Mouse (Mus musculus): ENCODE results near the gene Rhd.
A peak's percentile ranks its signal among the peaks of the same experiment; 100 is the strongest.

Rhd gene

DNA sequence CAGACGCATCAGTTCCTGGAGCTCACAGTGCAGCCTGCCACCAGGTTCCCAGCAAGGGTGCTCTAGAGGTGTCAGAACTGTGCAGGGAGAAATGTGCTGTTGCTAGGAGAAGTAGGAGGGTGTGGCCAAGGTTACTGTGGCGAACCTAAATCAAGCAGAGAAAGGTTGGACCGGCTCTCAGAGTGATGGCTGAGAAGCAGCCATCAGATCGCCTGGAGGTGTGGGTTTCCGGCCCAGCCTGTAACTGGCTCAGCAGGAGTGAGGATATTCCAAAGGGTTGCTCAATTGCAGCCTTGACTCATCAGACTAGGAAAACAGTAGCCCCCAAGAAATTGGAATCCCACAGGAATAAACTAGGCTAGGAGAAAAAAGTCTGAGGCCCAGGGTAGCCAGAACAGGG, 7.8 kb upstream of the Rhd start:
- DNase-seq (ENCODE audit: low spot score in 2 of 2) = no peak

DNA sequence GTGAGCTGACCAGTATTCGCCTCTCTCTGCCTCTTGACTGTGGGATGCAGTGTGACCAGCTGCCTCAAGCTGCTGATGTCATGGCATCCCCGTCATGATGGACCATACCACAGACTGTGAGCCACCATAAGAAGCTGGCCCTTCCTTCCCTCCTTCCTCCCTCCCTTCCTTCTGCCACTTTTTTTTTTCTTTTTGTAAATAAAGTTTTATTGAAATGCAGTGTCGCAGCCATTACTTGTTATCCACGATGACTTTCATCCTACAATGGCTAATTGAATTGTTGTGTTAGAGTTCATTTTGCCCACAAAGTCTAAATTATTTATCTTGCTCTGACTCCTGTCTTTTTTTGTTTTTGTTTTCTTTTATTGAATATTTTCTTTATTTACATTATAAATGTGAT, 5.8 kb upstream of the Rhd start:
- no peak for DNase-seq (ENCODE audit: low spot score in 2 of 2)

DNA sequence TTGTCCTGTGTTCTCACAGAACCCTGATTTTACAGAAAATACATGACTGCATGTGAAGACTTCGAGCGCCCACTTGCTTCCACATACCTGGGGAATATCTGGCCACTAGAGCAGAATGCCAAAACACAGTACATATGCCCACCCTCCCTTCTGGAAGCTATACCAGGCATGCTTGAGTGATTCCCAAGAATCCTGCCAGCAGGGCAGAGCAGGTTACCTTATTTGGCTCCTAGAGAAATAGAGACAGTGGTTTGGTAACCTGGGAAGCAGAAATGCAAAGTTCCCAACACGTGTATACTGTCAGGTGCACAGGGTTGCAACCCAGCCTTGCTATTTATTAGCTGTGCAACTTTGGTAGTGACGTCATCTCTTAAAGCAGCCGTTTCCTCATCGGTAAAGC, 2.5 kb upstream of the Rhd start:
- no peak for DNase-seq (ENCODE audit: low spot score in 2 of 2)

DNA sequence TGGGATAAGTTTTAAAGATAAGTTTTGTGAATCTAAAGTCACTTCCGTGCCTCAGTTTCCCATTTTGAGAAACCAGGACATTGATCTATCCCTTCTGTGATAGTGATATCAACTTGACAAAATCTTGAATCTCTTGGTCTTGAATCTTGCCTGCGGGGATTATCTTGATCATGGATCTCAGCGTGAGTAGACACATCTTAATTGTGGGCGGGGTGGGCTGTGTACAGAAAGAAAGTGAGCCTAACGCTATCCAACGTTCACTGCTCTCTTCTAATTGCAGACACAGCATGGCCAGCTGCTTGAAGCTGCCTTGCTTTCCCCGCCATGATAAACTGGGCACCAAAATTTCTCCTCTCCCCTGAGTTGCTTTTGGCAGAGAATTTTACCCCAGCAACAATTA, 1.3 kb upstream of the Rhd start:
- DNase-seq (ENCODE audit: low spot score in 2 of 2) = no peak

DNA sequence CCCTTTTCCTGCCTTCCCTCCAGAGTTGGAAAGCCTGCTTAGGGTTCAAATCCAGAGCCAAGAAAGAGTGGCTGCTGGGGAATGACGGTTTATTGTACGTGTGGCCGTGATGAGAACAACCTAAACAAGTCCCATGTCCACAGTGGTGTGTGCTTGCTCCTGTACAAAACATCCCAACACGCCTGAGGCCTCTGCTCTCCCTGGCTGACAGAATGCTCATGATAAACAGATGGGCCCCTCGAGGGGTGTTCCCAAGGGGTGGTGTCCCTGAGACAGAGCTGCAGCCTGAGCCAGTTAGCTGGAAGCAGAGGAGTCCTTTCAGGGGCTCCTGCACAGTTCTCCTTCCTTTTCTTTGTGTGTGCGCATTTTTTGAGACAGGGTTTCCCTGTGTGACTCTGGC, 1.0 kb downstream of the Rhd start:
- peak; percentile 41 to 43 for DNase-seq (ENCODE audit: low spot score in 2 of 2)

DNA sequence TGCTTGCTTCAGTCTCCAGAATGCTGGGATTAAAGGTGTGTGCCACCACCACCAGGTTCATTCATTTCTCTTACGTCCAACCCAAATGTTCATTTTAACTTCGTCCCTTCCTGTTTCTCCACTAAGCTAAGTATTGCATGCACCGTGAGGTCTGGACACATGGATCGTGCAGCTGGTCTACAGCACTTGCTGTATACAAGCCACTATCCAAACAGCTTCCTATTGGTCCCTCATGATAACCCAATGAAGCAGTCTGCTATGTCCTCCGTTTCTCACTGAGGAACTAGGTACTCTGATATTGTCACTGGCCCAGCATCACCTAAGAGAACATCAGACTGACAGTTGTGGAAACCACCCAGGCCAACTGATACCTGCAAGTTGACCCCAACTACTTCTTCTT, 1.5 kb downstream of the Rhd start:
- DNase-seq (ENCODE audit: low spot score in 2 of 2) = no peak

DNA sequence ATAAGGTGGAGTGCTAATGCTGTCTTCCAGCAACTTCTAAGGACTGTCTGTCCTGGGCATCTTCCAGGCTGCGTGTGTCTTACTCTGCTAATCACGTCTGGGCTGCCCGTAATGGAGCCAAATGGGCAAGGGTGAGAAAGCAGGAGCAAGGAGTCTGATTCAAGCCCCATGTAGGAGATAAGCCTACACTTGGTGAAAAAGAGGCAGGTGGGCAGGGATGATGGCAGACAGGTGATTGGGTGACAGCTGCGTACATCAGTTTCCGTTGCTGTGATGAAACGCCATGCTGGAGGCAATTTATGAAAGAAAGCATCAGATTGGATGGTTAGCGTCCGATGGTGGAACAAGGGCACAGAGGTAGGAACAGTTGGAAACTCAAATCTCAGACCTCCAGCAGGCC, 2.9 kb downstream of the Rhd start:
- no peak for DNase-seq (ENCODE audit: low spot score in 2 of 2)

DNA sequence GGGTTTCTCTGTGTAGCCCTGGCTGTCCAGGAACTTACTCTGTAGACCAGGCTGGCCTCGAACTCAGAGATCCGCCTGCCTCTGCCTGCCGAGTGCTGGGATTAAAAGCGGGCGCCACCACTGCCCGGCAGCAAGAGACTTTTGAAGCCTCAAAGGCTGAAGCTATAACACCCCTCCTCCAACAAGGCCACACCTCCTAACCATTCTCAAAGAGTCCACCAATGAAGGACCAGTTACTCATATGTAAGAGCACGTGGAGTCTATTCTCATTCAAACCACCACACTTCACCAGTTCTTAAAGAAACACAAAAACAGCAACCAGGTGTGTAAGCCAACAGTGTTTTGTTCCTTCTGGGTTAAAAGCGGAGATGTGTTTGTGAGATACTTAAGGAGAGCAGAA, 3.3 kb downstream of the Rhd start:
- DNase-seq (ENCODE audit: low spot score in 2 of 2) = no peak

DNA sequence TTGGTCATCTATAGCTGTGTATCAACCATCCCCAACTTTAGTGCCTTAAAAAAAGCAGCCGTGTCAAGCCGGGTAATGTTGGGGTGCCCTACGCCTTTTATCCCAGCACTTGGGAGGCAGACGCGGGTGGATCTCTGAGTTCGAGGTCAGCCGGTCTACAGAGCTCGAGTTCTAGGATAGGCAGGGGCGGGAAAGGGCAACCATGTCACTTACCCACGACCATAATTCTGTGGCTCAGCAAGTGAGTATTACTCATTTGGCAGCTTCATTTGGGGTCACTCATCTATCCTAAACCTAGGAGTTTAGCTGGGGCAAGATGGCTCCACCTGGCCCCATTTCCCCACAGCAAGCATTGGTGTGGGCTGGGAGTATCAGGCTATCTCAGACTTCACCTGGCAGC, 3.7 kb downstream of the Rhd start:
- no peak for DNase-seq (ENCODE audit: low spot score in 2 of 2)

DNA sequence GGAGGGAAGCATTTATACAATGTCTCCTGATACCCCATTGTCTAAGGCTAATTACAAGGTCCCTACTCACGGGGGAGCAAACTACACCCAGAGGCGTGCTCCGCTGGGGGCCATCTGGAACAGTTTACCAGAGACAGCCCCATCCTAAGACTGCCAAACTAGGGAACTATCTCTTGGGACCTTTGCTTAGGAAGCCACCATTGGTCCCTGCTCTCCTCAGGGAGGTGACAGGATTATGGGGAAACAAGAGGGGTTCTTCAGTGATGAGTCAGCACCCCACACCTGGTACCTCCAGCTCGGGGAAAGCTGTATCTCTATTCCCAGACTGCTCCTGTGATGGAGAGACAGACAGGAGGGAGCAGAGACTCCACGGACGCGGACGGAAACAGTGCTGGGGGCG, 4.2 kb downstream of the Rhd start:
- DNase-seq (ENCODE audit: low spot score in 2 of 2) = no peak

DNA sequence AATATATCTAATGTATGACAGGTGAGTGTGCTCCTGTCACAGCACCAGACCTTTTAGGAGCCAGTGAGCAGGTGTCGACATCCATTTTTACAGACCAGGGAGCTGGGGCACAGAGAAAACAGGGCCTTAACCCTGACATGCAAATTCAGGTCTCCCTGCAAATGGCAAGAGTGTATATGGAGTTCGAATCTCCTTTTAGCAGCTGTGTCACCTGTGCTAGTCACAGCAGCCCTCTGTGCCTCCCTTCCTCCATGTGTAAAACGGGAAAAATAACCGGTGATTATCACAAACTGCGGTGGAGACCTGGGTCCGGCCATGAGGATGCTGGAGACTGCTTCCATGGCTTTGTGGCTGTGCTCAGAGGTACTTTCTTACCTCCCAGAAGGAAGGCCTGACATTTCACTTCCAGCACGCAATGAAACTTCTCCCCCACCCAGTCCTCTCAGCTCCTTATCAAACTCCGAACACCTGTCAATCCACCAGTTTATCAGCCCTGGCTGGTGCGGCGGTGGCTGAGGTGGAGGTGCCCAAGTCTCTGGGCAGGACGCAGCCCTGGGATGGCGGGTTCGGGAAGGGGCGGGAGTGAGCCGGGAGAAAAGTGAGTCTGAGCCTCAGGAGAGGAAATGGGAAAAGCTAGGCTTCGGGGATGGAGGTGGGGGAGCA, 4.9 kb downstream of the Rhd start:
- DNase-seq (ENCODE audit: low spot score in 2 of 2) = peak; percentile 66 to 71

DNA sequence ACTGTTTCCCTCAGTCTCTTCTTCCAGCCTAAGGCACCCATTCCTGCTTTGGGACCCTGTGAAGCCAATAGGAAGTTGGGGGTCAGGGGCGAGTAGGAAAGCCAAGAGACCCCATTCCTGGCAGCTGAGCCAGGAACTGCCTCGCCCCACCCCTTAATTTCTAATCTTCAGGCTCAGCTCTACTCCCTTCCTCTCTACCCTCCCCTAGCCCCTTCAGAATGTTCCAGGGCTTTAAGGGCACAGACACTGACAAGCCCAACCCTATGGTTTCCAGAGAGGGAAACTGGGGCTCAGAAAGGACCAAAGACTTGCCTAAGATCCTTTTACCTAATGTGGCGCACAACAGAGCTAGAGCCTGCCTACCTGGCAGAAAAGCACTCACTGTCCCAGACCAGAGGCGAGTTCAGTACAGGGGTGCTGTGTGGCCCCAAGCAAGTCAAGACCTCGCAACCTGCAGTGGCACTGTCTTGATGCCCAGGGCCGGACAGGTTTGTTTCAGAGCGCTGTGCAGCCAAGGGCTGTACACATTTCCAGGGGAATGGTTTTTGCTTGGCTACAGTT, 5.6 kb downstream of the Rhd start:
- DNase-seq (ENCODE audit: low spot score in 2 of 2) = no peak

DNA sequence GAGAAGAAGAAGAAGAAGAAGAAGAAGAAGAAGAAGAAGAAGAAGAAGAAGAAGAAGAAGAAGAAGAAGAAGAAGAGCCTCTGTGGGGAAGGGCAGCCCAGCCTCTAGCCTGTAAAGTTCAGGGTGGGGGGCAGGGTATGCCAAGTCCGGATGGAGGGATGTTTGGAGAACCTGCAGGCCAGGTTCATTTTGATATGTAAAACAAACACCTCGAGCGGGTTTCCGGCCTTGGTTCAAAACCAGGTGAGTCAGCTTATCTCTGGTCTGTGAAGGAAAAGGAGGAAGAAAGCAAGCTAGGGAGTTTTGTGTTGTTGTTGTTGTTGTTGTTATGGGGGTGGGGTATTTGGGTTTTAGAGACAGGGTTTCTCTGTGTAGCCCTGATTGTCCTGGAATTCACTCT, 7.1 kb downstream of the Rhd start:
- no peak for DNase-seq (ENCODE audit: low spot score in 2 of 2)

DNA sequence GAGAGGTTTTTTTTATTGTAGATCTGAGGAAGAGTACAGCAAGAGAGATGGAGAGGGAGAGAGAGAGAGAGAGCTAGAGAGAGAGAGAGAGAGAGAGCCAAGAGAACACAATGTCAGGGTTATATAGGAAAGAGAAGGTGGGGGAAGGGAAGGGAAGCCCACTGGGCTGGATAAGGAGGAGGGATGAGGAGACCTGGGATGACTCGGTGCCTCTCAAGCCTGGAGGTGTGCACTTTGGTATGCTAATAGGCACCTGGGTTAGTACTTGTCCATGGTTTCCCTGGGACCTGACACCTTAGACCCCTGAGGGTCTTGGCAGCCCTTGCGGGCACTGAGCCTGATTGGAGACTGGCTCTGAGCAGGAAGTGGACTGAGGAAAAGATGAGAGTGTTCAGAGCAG, 7.6 kb downstream of the Rhd start:
- no peak for DNase-seq (ENCODE audit: low spot score in 2 of 2)

DNA sequence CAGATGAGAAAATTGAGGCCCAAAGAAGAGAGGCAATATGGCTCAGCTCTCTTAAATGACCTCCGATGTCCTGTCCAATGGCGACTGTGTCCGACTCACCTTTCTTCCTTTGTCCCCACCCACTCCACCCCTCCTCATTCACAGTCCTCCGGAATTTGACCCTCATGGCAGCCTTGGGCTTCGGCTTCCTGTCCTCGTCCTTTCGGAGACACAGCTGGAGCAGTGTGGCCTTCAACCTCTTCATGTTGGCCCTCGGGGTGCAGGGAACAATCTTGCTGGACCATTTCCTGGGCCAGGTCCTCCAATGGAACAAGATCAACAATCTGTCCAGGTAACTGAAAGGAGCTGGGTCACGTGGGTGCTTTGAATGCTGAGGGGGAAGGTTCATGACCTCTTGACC, 11.8 kb downstream of the Rhd start:
- DNase-seq (ENCODE audit: low spot score in 2 of 2) = no peak

DNA sequence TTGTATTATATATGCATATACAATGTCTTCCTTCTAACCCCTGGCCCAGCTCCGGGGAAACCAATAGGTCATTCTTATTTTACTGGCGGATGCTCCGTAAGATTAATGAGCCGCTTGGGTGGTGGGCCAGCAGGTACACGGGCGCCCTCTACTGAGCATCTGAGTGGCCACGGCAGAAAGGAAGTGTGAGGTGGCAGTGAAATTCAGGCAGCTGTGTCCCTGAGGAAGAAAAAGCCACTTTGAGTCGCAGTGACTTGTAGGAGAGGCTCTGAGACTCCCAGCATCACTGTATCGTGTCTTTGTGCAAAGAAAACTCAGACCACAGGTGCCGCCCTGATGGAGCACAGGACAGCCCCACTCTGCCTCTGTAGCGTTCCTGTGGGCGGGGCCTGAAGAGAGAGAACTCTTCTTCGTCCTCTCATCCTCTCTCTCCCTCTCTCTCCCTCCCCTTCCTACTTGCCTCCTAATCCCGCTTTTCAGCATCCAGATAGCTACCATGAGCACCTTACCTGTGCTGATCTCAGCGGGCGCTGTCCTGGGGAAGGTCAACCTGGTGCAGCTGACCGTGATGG, 15.2 kb downstream of the Rhd start:
- peak; percentile 55 to 74 for DNase-seq (ENCODE audit: low spot score in 2 of 2)

DNA sequence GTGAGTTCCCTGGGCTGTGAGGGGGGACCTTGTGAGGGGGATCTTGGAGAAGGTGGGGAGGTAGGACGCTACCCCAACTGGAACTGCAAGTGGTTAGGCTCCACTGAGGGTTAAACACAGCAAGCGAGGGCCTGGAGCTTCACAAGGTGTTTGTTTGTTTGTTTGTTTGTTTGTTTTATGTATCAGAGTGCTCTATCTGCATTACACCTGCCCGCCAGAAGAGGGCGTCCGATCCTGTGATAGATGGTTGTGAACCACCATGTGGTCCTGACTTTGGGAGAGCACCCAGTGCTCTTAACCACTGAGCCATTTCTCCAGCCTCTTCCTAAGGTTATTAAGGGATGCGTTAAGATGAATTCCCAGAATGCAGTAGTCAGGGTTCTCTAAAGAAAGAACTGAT, 15.7 kb downstream of the Rhd start:
- DNase-seq (ENCODE audit: low spot score in 2 of 2) = peak in 1 of 2 experiments; percentile 22

DNA sequence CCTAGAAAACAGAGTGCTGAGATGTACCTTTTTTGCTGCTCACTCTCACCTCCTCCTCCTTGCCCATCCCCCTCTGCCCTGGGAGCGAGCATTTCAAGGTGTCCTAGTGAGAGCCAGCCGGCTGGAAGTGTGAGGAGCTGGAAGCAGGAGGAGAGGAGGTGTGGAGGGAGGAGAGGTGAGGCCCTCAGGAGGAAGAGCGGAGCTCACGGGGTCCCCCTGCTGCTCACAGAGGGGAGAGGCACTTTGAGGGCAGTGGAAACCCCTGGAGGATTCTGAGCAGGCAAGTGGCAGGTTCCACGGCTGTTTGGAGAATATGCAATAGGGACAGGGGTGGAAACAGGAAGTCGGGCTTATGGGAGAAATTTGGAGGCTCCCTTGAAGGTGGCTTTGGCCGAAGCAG, 18.9 kb downstream of the Rhd start:
- DNase-seq (ENCODE audit: low spot score in 2 of 2) = peak in 1 of 2 experiments; percentile 40

DNA sequence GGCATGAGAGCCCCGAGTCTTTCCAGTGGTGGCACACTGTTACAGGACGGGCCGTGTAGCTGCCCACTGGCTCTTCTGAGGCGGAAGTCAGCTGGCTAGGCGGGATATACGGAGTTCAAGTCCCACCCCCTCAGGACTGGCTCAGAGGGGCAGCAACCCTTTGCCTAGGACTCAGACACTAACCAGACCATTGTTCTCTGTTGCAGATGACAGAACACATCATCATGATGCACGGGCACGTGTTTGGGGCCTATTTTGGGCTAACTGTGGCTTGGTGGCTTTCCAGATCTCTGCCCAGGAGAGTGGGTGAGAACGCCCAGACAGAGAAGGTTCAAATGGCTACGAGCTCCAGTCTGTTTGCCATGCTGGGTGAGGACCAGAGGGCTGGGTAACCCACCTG, 19.5 kb downstream of the Rhd start:
- DNase-seq (ENCODE audit: low spot score in 2 of 2) = no peak

DNA sequence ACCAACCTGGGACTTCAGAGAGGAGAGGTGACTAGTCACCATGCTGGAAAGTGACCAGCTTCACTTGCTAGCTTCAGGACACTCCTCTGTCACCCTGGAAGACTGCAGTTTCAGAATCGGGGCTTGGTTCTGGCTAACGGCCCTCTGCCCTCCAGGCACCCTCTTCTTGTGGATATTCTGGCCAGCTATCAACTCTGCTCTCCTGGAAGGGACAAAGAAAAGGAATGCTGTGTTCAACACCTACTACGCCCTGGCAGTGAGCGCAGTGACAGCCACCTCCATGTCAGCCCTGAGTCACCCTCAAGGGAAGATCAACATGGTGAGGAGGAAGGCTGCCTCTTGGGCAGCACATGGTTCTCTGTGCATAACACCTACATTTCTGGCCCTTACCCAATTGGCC, 20.0 kb downstream of the Rhd start:
- DNase-seq (ENCODE audit: low spot score in 2 of 2) = no peak

DNA sequence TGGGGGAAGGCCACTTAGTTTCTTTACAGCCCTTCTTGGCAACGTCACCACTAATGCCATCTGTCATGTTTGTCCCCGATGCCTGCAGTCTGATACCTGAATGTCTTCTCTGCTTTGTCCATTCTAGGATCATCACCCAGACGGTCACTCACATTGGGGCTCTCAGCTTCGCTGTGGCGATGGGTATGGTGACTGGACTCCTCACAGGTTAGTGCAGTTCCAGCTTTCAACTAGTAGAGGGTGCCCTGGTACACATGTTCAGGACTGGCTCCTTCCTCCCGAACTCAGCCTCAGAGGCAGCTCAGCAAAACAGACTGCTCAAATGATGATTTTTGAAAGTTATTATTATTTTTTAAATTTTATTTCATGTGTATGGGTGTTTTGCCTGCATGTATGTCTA, 27.8 kb downstream of the Rhd start:
- DNase-seq (ENCODE audit: low spot score in 2 of 2) = peak; percentile 34 to 49

DNA sequence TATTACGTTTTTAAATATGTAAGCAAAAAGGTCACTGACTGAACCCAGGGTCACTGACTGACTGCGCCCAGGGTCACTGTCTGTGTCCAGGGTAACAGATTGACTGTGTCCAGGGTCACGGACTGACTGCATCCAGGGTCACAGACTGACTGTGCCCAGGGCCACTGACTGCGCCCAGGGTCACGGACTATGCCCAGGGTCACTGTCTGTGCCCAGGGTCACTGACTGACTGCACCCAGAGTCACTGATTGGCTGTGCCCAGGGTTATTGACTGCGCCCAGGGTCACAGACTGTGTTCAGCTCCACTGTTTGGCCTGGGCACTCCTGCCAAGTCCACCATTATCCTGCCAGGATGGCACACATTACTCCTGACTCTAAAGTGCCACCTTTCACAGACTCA, 32.9 kb downstream of the Rhd start:
- no peak for DNase-seq (ENCODE audit: low spot score in 2 of 2)

DNA sequence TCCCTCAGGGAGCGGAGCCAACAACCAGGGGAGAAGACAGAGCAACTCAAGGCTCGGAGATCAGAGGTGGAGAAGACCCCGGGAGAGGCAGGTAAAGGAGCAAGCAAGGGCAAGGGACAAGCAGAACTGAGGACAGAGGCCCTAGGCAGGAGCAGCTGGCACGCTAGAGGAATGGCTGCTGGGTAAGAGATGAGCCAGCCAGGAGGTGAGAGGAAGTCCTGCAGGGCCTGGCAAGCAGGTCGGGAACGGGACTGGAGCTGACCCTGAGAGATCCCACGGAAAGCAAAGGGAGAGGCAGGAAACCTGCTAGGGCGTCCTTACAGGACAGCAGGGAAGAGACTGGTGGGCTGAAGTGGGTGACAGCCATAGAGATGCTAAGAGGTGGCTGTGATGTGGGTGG, 36.8 kb downstream of the Rhd start:
- no peak for DNase-seq (ENCODE audit: low spot score in 2 of 2)

DNA sequence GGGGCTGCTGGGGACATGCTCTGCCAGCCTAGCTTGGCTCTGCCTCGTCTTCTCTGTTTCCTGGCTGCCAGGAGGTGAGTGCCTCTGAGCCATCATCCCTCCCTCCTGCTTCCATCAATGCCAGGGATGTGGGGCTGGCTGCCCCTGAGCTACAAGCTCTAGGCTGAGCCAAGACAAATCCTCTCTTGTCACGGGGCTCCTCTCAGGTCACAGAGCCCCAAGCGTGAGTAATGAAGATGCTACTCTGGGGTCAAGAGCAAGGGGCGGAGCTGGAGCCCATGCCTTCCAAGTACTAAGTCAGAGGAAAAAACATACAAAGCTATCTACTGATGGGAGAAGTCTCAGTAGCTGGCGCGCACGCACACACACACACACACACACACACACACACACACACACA, 38.7 kb downstream of the Rhd start:
- no peak for DNase-seq (ENCODE audit: low spot score in 2 of 2)

Measured in spleen, postnatal 14 days (tissue).